Mouse (Mus musculus) brain, embryonic 14.5 days (tissue): Measurements from ENCODE around the gene Tmem189. TPM values are rescaled to one million over a fixed set of nuclear protein-coding genes. Genes with fewer than 3 reads are reported as not detected.

Source experiments
- DNase-seq: peaks from one replicate; pipeline ENCODE4 v3.0.0-alpha.2; 2011; ENCODE audit warnings: low read depth
- CTCF ChIP-seq: fragments of 200-500 bp; IDR thresholded peaks from 2 replicates; pipeline ENCODE4 v1.5.1; 2012; ENCODE audit warnings: inconsistent platforms, mild to moderate bottlenecking, moderate library complexity, borderline replicate concordance; ENCODE audit not compliant: insufficient read depth, insufficient read length; ENCODE audit errors: extremely low read depth
- POLR2A ChIP-seq: fragments of 200-500 bp; IDR thresholded peaks from 2 replicates; pipeline ENCODE4 v1.6.1; 2012; ENCODE audit warnings: mild to moderate bottlenecking, inconsistent platforms, borderline replicate concordance; ENCODE audit not compliant: poor library complexity, insufficient read depth, insufficient read length, severe bottlenecking; ENCODE audit errors: extremely low read depth
- polyA plus RNA-seq: library from polyadenylated mRNA; depleted of rRNA; stranded (reverse); fragments of >200 nt; gene quantifications from 2 replicates; pipeline ENCODE4 v1.2.3, GENCODE M21; 2012

Tmem189 gene
- polyA plus RNA-seq, 1 experiment: 51.2 TPM

DNA sequence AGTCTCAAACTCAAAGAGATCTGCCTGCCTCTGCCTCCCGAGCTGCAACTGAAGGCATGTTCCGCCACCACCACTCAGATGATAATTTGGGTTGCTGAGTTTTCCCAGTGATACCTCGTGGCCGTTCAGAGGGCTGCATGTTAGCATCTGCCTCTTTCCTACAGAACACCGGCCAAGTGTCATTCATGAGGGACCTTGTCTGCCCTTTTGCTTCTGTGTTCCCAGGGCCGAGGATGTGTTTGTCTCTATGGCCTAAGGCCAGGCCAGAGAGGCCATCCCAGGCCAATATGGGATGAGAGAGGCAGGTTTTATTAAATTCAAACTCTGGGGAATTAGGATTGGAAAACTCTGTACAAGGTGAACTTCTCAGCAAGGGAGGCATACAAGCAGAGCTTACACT, 24.7 kb upstream of the Tmem189 start:
- no peak for TF ChIP-seq CTCF
- DNase-seq: no peak

DNA sequence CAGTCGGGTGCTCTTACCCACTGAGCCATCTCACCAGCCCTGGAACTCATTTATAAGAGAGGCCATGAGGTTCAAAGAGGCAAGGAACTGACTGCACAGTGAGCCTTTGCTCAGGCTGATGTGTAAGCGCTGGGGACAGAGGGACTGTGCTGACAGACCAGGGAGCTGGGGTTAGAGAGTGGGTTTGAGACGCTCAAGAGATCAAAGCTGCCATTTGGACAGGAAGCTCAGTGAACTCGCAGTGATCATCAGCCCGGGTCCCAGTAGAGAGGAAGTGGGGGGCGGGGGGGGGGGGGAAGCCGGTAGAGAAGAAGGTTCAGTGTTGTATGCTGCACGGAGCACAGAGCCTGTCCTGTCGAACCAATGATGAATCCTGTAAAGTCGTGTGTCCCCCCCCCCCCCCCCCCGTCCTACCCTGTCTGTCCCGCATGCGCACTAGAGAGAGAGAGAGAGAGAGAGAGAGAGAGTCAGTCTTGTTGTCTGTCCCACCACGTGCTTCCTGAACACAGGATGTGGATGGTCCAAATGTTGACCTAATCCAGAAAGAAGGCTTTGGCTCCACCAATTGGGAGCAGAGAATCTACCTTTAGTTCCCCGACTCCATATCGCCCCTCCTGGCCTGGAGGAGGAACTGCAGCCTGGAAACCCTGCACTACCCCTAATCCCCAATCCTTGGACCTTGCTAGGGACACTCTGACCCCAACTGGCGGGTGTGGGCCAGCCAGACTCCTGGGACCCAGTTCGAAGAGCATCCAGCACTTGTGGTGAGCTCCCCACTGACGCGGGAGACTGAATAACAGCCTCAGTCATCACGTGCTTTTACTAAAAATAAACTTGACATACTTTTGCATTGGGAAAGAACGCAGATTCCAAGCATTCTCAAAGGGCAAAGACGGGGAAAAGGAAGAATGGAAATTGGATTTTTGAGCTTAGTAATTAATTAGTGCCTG, 23.5 kb upstream of the Tmem189 start:
- TF ChIP-seq POLR2A: no peak
- TF ChIP-seq CTCF: peak; percentile 44; the same call in 1 of the 2 replicates
- DNase-seq: no peak

DNA sequence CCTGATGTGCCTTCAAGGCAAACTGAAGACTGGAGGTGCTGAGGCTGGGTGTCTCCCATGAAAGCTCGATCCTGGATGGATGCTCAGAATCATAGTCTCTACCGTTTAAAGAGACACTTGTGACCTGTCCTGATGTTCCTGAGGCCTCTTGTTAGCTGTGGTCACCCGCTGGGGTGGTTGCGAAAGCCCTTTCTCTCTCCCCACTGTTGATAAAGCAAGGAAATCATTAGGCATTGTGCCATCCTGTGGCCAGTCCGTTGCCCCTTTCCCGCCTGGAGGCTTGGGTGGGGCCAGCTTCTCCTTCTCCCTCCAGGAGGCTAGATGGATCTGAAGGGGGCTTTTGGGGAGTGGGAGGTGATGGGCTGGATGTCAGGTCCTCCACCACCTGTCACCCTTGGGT, 21.0 kb upstream of the Tmem189 start:
- DNase-seq: no peak
- TF ChIP-seq CTCF (no peak), POLR2A (no peak)

DNA sequence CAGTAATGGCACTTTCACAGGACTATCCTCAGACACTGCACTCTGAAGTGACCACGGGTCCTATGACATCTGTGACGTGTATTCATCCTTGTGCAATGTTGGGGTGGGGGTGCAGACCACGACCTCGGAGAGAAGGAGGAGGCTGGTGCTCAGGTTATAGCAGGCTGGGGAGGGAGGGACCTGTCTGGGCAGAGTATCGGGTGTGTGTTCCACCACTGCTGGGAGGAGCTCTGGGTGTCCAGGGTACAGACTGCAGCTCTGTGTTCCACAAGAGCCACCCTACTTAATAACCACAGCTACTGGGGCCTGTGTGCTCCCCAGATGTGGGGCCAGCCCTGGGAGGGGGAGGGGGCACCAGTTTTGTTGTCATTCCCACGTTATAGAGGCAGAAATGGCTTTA, 20.3 kb upstream of the Tmem189 start:
- no peak for TF ChIP-seq POLR2A
- no peak for TF ChIP-seq CTCF
- DNase-seq: no peak

DNA sequence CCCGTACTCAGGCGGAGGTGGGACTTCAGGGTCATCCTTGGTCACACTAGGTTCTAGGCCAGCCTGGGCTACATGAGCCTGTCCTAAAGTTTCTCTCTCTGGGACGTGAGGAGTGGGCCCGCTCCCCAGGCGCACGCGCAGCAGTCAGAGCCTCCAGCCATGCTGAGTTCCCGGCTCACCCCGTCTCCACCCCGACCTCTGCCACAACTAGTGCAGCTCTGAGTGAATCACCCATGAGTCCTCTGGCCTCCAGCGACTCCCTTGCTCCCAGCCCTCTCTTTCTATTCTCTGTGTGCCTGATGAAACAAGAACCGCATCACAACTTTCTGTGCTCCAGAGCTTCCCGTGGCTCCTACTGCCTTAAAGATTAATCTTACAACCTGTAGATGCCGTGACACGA, 18.8 kb upstream of the Tmem189 start:
- no peak for DNase-seq

DNA sequence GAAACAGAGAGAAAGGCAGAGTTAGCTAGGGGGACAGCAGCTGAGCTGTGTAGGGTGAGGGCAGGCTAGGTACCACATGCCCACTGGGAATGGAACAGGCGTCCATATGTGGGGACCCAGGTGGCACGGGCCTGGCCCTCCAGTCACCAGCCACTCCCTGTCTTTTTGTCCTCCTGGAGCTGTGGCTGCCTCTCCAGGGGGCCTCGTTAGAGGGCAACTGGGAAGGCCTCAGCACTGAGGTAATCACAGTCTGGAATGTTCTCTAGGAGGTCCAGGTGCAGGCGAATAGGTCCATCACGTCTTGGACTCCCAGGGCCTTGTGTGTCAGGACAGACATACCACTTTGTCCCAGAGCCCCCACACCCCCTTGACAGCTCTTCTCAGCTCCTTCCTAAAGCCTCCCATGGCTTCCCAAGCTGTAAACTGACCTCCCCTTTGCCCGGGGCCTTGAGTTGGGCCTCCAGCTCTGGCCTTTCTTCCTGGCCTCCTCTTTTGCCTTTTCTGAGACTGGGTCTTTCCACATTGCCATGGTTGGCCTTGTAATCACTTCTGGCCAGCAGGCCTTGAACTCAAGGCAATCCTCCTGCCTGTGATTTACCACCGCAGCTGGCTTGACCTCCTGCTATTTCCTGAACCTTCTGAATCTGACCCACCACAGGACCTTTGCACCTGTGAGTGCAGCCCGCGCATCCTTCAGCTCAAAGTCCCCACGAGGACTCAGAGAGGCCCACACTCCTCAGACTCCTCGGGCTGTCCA, 16.7 kb upstream of the Tmem189 start:
- TF ChIP-seq CTCF: no peak
- no peak for TF ChIP-seq POLR2A
- DNase-seq: no peak

More for the DNA sequence above, 18.8 kb upstream of the Tmem189 start:
- TF ChIP-seq POLR2A: no peak
- no peak for TF ChIP-seq CTCF

DNA sequence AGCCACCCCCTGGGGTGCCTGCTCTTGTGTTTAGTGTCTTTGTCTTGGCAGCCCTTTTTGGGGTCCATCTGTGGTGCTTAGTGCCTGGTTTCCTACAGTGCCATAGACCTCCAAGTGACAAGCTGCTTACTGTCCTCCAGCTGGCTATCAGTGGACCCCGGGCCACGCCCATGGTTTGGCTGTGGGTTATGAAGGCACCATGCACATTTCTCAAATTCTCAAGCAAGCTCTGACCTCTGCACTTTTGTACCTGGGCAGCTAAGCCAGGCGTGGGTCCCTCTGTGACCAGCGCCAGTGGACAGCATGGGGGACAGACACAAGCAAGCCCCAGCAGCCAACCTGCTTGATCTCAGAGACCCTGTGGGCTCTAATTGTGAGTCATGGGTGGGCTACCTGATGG, 14.8 kb upstream of the Tmem189 start:
- TF ChIP-seq POLR2A: no peak
- no peak for TF ChIP-seq CTCF
- DNase-seq: no peak

DNA sequence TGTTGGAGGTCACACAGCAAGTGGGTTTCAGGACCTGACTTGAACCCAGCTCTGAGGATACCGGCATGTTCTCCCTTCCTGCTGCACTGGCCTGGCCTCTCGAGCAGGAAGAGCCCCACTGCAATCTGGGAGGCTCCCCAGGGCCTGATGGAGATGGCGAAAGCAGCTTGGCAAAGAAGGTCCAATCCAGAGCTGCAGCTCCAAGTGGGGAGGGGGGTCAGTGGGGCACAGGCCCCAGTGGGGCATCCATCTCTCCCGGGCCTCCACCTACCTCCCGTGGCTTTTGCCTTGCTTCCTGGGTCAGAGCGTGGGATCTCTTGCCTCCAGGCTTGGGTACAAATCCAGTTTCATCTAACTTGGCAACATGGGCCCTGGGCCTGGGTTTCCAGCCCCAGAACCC, 12.5 kb upstream of the Tmem189 start:
- TF ChIP-seq POLR2A (no peak), CTCF (no peak)
- DNase-seq: no peak

DNA sequence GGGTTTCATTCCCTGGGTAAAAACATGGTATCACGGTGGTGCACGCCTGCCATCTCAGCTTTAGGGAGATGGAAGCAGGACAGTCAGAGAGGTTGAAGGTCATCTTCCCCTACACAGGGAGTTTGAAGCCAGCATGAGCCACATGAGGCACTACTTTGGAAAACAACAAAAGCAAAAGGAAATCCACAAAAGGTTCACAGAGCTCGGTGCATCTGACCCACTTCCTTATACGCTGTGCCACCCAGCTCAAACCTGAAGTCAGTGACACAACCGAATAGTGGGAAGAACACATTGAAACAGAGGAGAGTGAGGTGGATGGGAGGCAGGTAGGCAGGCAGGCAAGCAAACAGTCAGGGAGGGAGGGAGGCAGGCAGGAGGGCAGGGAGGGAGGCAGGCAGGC, 11.8 kb upstream of the Tmem189 start:
- TF ChIP-seq CTCF (no peak), POLR2A (no peak)
- DNase-seq: no peak

DNA sequence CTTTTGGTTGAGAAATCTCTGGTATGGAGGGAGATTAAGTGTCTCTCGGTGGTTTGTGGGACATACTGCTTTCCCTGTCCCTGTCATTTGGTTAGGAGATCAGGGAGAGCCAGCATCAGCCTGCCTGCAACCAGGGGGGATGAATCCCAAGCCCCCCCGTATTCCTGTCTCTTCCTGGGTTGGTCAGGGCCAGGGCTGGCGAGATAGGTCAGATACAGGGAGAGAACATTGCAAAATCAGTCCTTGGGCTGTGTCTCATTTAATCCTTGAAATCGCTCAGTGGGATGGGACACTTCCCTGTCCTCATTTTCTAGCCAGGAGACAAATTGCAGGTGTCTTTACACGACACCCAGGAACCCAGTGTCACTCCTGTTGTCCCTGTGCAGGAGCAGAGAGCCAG, 10.4 kb upstream of the Tmem189 start:
- no peak for TF ChIP-seq POLR2A
- DNase-seq: no peak

DNA sequence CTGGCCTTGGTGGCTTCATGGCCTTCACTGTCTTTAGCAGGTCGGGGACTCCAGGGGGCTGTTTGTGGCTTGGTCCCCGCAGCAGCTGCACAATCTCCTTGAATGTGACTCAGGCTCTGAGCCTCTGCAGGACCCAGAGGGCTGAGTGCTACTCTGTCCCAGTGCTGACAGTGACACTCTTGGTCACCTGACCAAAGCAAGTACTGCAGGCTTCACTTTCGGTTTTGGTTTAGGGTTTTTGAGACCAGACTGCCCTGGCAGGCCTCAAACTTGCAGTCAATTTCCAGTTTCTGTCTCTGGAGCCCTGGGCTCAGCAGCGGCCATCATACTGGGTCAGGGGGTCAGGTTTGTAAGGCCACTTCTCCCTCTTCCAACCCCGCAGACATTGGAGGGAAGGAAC, 8.3 kb upstream of the Tmem189 start:
- TF ChIP-seq CTCF (no peak), POLR2A (no peak)
- no peak for DNase-seq

DNA sequence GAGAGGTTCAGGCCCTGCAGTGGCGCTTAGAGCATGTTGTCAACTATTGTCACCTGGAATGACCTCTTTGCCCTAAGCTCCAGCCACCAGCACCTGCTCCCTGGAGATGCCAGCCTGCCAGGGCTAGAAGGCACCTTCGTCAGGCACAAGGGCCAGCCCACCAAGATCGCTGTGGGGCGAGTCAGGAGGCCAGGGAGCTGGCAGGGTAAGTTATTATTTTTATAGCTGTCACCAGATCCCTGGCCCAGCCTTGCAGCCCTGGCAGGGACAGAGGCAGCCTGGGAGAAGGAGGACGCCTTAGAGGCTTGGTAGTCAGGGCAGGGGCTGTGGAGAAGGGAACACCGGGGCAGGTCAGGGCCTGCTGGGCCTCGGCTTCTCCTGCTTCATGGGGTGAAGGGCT, 6.5 kb upstream of the Tmem189 start:
- no peak for DNase-seq
- TF ChIP-seq POLR2A (no peak), CTCF (no peak)
